Mouse (Mus musculus): ENCODE results near the gene Ndufa13. TPM values are rescaled to one million over a fixed set of nuclear protein-coding genes. Genes with fewer than 3 reads are reported as not detected.

Ndufa13 gene
- total RNA-seq, 2 experiments from 2014 or later = 188 to 196 TPM

- DNase-seq (ENCODE audit: low spot score in 2 of 2) = no peak
These were observed 21.0 kb downstream of the Ndufa13 start for GRCm38 (mm10) chr8:69881261-69881865.

- DNase-seq (ENCODE audit: low spot score in 2 of 2) = no peak
These were observed 21.5 kb downstream of the Ndufa13 start for GRCm38 (mm10) chr8:69880841-69881240.

GRCm38 (mm10) chr8:69879678-69880077 lies 22.7 kb downstream of the Ndufa13 start:
- DNase-seq (ENCODE audit: low spot score in 2 of 2) = no peak

GRCm38 (mm10) chr8:69877992-69878391 lies 24.4 kb downstream of the Ndufa13 start:
- peak in 1 of 2 experiments; percentile 38 for DNase-seq (ENCODE audit: low spot score in 2 of 2)

- no peak for DNase-seq (ENCODE audit: low spot score in 2 of 2)
These were observed 25.0 kb downstream of the Ndufa13 start for GRCm38 (mm10) chr8:69877396-69877795.

GRCm38 (mm10) chr8:69876967-69877366 lies 25.4 kb downstream of the Ndufa13 start:
- no peak for DNase-seq (ENCODE audit: low spot score in 2 of 2)

GRCm38 (mm10) chr8:69876097-69876496 lies 26.3 kb downstream of the Ndufa13 start:
- DNase-seq (ENCODE audit: low spot score in 2 of 2) = peak in 1 of 2 experiments; percentile 36

GRCm38 (mm10) chr8:69874654-69875053 lies 27.7 kb downstream of the Ndufa13 start:
- DNase-seq (ENCODE audit: low spot score in 2 of 2) = peak in 1 of 2 experiments; percentile 41

GRCm38 (mm10) chr8:69874155-69874554 lies 28.2 kb downstream of the Ndufa13 start:
- DNase-seq (ENCODE audit: low spot score in 2 of 2) = peak in 1 of 2 experiments; percentile 59

GRCm38 (mm10) chr8:69870907-69871306 lies 31.5 kb downstream of the Ndufa13 start:
- DNase-seq (ENCODE audit: low spot score in 2 of 2) = no peak

GRCm38 (mm10) chr8:69870003-69870765 lies 32.2 kb downstream of the Ndufa13 start:
- no peak for DNase-seq (ENCODE audit: low spot score in 2 of 2)

- DNase-seq (ENCODE audit: low spot score in 2 of 2) = no peak
These were observed 34.5 kb downstream of the Ndufa13 start for GRCm38 (mm10) chr8:69867696-69868326.

GRCm38 (mm10) chr8:69864180-69864579 lies 38.2 kb downstream of the Ndufa13 start:
- DNase-seq (ENCODE audit: low spot score in 2 of 2) = no peak

GRCm38 (mm10) chr8:69863387-69864020 lies 38.9 kb downstream of the Ndufa13 start:
- no peak for DNase-seq (ENCODE audit: low spot score in 2 of 2)

GRCm38 (mm10) chr8:69861251-69861650 lies 41.1 kb downstream of the Ndufa13 start:
- DNase-seq (ENCODE audit: low spot score in 2 of 2) = no peak

- DNase-seq (ENCODE audit: low spot score in 2 of 2) = no peak
These were observed 41.6 kb downstream of the Ndufa13 start for GRCm38 (mm10) chr8:69860807-69861206.

GRCm38 (mm10) chr8:69853869-69854268 lies 48.5 kb downstream of the Ndufa13 start:
- DNase-seq (ENCODE audit: low spot score in 2 of 2) = no peak

- DNase-seq (ENCODE audit: low spot score in 2 of 2) = no peak
These were observed 51.3 kb downstream of the Ndufa13 start for GRCm38 (mm10) chr8:69850926-69851506.

GRCm38 (mm10) chr8:69849899-69850298 lies 52.5 kb downstream of the Ndufa13 start:
- no peak for DNase-seq (ENCODE audit: low spot score in 2 of 2)

GRCm38 (mm10) chr8:69848951-69849350 lies 53.4 kb downstream of the Ndufa13 start:
- DNase-seq (ENCODE audit: low spot score in 2 of 2) = peak in 1 of 2 experiments; percentile 34
